Mouse (Mus musculus): Measurements from ENCODE around the gene Ggt6. TPM values are rescaled to one million over a fixed set of nuclear protein-coding genes. Genes with fewer than 3 reads are reported as not detected.
"Not testable (repeated sequence)": the region's sequence is repeated elsewhere in the genome, so short reads cannot be mapped to it uniquely, and the experiment has no call there.

Gene Ggt6
- polyA plus RNA-seq, 1 experiment from 2014 or later = not detected

DNA sequence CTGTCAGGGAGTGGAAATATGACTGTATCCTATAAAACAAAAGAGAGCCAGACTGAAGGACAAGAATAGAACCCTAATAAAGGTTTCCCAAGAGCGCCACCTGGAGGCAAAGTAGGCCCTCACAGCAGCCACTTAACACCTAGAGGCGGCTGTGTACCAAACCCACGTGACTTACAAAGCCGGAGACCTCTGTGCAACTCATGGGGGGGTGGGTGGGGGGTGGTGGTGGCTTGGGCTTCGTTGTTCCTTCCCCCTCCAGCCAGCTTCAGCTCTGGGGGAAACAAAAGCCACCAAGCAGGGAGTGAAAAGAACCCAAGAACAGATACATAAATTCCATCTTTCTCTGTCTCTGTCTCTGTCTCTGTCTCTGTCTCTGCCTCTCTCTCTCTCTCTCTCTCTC is 6.6 kb upstream of the Ggt6 start:
- 0% methylated on average over 5 of the region's 5 CpGs for WGBS
- H3K4me3 ChIP-seq (replicated peaks) = no peak overlapping the region
- H3K27me3 ChIP-seq = no peaks in the 10 kb centered on the region
- no peaks in the 10 kb centered on the region for H3K36me3 ChIP-seq
- H3K4me2 ChIP-seq (replicated peaks) = no peak overlapping the region
- no peaks in the 10 kb centered on the region for H3K9me3 ChIP-seq
- no peak for ATAC-seq
- no peaks in the 10 kb centered on the region for H3K4me1 ChIP-seq (replicated peaks)
- no peak overlapping the region for H3K27ac ChIP-seq
- H3K9ac ChIP-seq (replicated peaks) = no peak overlapping the region

GRCm38 (mm10) chr11:72429288-72429690 is 6.0 kb upstream of the Ggt6 start:
- H3K9me3 ChIP-seq = no peaks in the 10 kb centered on the region
- H3K4me3 ChIP-seq (replicated peaks) = no peak overlapping the region
- 34% methylated on average over 7 of the region's 7 CpGs for WGBS
- peak overlapping the region; percentile 29; the same call in 1 of the 2 replicates for H3K4me2 ChIP-seq (replicated peaks)
- H3K27ac ChIP-seq = no peak overlapping the region
- no peaks in the 10 kb centered on the region for H3K27me3 ChIP-seq
- H3K36me3 ChIP-seq = no peaks in the 10 kb centered on the region
- ATAC-seq = peak; percentile 75
- no peak overlapping the region for H3K9ac ChIP-seq (replicated peaks)
- H3K4me1 ChIP-seq (replicated peaks) = no peaks in the 10 kb centered on the region

- H3K27me3 ChIP-seq; H3K4me2 ChIP-seq (replicated peaks); ATAC-seq; H3K9ac ChIP-seq (replicated peaks); H3K4me1 ChIP-seq (replicated peaks); H3K27ac ChIP-seq; H3K4me3 ChIP-seq (replicated peaks); H3K9me3 ChIP-seq; H3K36me3 ChIP-seq: not testable (repeated sequence)
- 56% methylated on average over 9 of the region's 9 CpGs for WGBS
Observed at GRCm38 (mm10) chr11:72430311-72431068, 4.8 kb upstream of the Ggt6 start.

DNA sequence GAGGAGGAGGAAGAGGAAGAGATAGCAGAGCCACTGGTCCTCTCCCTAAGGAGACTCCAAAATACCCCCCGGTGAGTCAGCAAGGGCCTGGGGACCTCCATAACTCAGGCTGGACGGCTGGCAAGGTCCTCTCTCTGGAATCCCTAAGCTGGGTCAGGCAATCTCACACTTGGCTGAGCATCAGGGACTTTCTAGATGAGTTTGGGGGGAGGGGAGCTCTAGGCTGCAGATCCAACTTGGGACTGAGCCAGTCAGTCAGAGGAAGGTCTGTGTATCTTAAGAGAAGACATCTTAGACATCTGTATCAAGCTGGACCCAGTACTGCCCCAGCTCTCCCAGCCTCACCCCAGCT is 344 bp downstream of the Ggt6 start:
- H3K9ac ChIP-seq (replicated peaks) = no peak overlapping the region
- WGBS = 50% methylated on average over 2 of the region's 2 CpGs
- no peaks in the 10 kb centered on the region for H3K27me3 ChIP-seq
- H3K4me1 ChIP-seq (replicated peaks) = no peaks in the 10 kb centered on the region
- no peak overlapping the region for H3K4me2 ChIP-seq (replicated peaks)
- no peaks in the 10 kb centered on the region for H3K9me3 ChIP-seq
- H3K27ac ChIP-seq = no peak overlapping the region
- no peak for ATAC-seq
- H3K4me3 ChIP-seq (replicated peaks) = no peak overlapping the region
- H3K36me3 ChIP-seq = no peaks in the 10 kb centered on the region

GRCm38 (mm10) chr11:72436271-72436670 is 945 bp downstream of the Ggt6 start:
- no peak overlapping the region for H3K4me3 ChIP-seq (replicated peaks)
- ATAC-seq = no peak
- WGBS = 80% methylated on average over 5 of the region's 5 CpGs
- H3K4me1 ChIP-seq (replicated peaks) = no peaks in the 10 kb centered on the region
- H3K4me2 ChIP-seq (replicated peaks) = no peak overlapping the region
- no peaks in the 10 kb centered on the region for H3K27me3 ChIP-seq
- H3K9ac ChIP-seq (replicated peaks) = no peak overlapping the region
- H3K36me3 ChIP-seq = no peaks in the 10 kb centered on the region
- no peaks in the 10 kb centered on the region for H3K9me3 ChIP-seq
- no peak overlapping the region for H3K27ac ChIP-seq

DNA sequence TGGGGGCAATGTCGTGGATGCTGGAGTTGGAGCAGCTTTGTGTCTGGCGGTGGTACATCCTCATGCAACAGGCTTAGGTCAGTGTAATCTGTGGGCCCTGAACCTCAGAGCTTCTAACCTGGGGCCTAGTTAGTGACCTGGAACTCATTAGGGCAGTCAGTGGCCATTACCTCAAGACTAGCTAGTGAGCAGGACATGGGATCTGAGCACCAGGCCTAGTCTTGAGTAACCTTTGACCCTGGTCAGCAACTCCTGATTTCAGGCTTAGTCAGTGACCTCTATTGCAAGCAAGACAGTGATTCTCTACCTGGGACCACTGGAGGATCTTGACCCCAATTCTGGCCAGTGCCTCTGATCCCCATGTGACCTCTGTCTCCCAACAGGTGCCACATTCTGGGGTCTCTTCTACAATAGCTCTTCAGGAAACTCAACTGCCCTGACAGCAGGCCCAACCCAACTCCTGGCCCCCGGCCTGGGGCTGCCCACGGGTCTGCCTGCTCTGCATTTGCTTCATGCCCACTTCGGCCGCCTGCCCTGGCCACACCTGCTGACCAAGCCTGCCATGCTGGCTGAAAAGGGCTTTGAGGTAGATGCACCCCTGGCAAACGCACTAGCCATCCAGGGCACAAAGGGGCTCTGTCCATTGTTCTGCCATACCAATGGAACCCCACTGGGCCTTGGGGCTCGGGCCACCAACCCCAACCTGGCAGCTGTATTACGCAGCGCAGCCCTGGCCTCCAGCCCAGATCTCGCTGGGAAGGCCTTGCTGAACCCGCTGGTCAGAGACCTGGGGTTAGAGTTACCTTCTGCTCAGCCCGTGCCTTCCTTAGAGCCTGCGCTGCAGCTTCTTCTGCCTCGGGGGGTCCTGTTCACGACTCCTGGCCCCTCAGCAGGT is 1.7 kb downstream of the Ggt6 start:
- H3K4me3 ChIP-seq (replicated peaks) = no peak overlapping the region
- ATAC-seq = no peak
- no peak overlapping the region for H3K27ac ChIP-seq
- H3K36me3 ChIP-seq = no peaks in the 10 kb centered on the region
- H3K27me3 ChIP-seq = no peaks in the 10 kb centered on the region
- H3K9ac ChIP-seq (replicated peaks) = no peak overlapping the region
- WGBS = 84% methylated on average over 16 of the region's 16 CpGs
- H3K4me1 ChIP-seq (replicated peaks) = peaks cover 5% of the 10 kb centered on the region
- no peaks in the 10 kb centered on the region for H3K9me3 ChIP-seq
- H3K4me2 ChIP-seq (replicated peaks) = no peak overlapping the region

- Histone ChIP-seq H3K36me3 (peaks cover 11% of the 10 kb centered on the region), H3K4me1 (replicated peaks) (peaks cover 15% of the 10 kb centered on the region), H3K4me3 (replicated peaks) (no peak overlapping the region), H3K4me2 (replicated peaks) (no peak overlapping the region), H3K27me3 (no peaks in the 10 kb centered on the region), H3K9me3 (no peaks in the 10 kb centered on the region), H3K27ac (no peak overlapping the region), H3K9ac (replicated peaks) (no peak overlapping the region)
- no peak for ATAC-seq
- WGBS = 71% methylated on average over 4 of the region's 4 CpGs
Observed at GRCm38 (mm10) chr11:72438411-72438810, 3.1 kb downstream of the Ggt6 start.

- peak; percentile 37 for ATAC-seq
- 46% methylated on average over 6 of the region's 6 CpGs for WGBS
- Histone ChIP-seq H3K4me2 (replicated peaks) (peak overlapping the region; percentile 98), H3K27ac (peak overlapping the region; percentile 94), H3K9ac (replicated peaks) (peak overlapping the region; percentile 89), H3K4me1 (replicated peaks) (peaks cover 17% of the 10 kb centered on the region), H3K4me3 (replicated peaks) (peak overlapping the region; percentile 79), H3K36me3 (peaks cover 33% of the 10 kb centered on the region)
- H3K27me3 ChIP-seq, H3K9me3 ChIP-seq: not testable (repeated sequence)
Observed at GRCm38 (mm10) chr11:72440597-72440964, 5.3 kb downstream of the Ggt6 start.

DNA sequence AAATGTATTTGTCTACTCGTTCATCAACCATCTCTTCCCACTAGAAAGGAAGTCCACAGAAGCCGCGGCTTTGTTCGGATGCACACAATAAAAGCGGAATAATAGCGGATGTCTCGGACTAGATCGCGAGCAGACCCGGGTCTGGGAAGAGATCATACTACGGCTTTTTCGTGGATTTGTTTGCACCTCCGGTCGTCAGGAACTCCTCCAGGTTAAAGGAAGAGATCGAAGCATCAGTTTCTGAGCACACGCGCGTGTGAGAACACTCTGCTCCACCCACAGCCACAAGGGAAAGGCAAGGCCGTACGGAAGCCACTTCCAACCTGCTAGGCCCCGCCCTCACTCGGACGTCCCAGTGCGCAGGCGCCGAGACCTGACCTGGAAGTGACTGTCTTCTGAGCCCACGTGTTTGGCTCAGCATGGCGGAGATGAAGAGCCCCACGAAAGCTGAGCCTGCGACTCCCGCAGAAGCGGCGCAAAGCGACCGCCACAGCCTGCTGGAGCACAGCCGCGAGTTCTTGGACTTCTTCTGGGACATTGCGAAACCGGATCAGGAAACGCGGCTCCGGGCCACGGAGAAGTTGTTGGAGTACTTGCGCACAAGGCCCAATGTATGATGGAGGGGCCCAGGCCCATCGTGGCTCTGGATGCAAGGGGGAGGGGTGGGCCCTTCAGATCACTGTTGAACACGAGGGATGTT is 5.8 kb downstream of the Ggt6 start, which contains the start of gene Mybbp1a:
Mybbp1a (plus strand) TSS at position 391 of the 700 bp plus-strand sequence.
- peak; percentile 94 for ATAC-seq
- Histone ChIP-seq H3K27me3 (no peaks in the 10 kb centered on the region), H3K27ac (peak within 1 kb of the TSS; percentile 94), H3K4me1 (replicated peaks) (peaks cover 17% of the 10 kb centered on the region), H3K4me3 (replicated peaks) (peak within 1 kb of the TSS; percentile 79), H3K9ac (replicated peaks) (peak within 1 kb of the TSS; percentile 89), H3K4me2 (replicated peaks) (peak within 1 kb of the TSS; percentile 98), H3K36me3 (peaks cover 38% of the 10 kb centered on the region), H3K9me3 (no peaks in the 10 kb centered on the region)
- under 1% methylated on average over 46 of the region's 46 CpGs for WGBS

DNA sequence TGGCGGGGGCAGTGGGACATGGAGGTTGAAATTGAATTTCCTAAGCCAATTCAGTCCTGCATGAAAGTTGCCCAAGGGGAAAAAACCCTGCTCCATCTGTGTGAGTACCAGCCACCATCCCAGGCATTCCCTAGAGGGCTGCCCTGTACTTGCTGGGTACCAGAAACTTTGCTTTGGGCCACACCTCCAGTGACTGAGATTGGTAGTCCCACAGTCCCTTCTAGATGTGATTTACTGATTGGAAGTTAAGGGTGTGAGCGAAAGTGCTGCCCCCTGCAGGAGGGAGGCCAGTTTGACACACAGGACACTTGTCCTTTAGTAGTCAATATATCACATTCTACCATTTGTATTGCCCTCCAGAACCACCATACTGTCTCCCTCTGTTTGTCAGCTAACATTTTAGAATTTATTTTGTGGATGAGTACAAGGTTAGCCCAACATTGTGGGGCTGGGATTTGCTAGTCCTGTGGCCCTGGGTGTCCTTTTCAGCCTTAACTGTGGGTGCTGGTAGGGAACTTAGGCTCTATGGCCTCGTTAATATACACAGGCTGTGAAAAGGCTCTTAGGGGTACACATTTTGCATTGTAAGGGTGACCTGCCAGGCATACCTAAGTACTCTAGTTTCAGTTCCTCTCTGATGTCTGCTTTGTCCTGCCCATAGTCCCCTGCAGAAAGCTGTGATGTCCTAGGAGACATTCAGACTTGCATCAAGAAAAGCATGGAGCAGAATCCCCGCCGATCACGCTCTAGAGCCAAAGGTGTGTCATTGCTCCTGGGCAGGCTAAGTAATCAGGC is 11.2 kb downstream of the Ggt6 start:
- no peak overlapping the region for H3K4me2 ChIP-seq (replicated peaks)
- 88% methylated on average over 6 of the region's 6 CpGs for WGBS

GRCm38 (mm10) chr11:72447475-72447874 is 12.1 kb downstream of the Ggt6 start:
- H3K9ac ChIP-seq (replicated peaks) = no peak overlapping the region
- H3K4me1 ChIP-seq (replicated peaks) = peaks cover 8% of the 10 kb centered on the region
- no peak overlapping the region for H3K4me3 ChIP-seq (replicated peaks)
- no peaks in the 10 kb centered on the region for H3K27me3 ChIP-seq
- no peak overlapping the region for H3K4me2 ChIP-seq (replicated peaks)
- WGBS = 88% methylated on average over 8 of the region's 8 CpGs
- peaks cover 100% of the 10 kb centered on the region for H3K36me3 ChIP-seq
- no peaks in the 10 kb centered on the region for H3K9me3 ChIP-seq
- no peak for ATAC-seq
- H3K27ac ChIP-seq = no peak overlapping the region

More for the DNA sequence above, 11.2 kb downstream of the Ggt6 start:
- Histone ChIP-seq H3K4me1 (replicated peaks) (peaks cover 17% of the 10 kb centered on the region), H3K36me3 (peaks cover 92% of the 10 kb centered on the region), H3K4me3 (replicated peaks) (no peak overlapping the region), H3K9me3 (no peaks in the 10 kb centered on the region), H3K27me3 (no peaks in the 10 kb centered on the region), H3K27ac (no peak overlapping the region), H3K9ac (replicated peaks) (no peak overlapping the region)
- no peak for ATAC-seq
